Mouse (Mus musculus): ENCODE measurements around the gene Tnfrsf25. TPM values are rescaled to one million over a fixed set of nuclear protein-coding genes. Genes with fewer than 3 reads are reported as not detected.

The Tnfrsf25 gene
- total and polyA plus RNA-seq, 2 experiments from 2014 or later, result 0.19 to 1.4 TPM

DNA sequence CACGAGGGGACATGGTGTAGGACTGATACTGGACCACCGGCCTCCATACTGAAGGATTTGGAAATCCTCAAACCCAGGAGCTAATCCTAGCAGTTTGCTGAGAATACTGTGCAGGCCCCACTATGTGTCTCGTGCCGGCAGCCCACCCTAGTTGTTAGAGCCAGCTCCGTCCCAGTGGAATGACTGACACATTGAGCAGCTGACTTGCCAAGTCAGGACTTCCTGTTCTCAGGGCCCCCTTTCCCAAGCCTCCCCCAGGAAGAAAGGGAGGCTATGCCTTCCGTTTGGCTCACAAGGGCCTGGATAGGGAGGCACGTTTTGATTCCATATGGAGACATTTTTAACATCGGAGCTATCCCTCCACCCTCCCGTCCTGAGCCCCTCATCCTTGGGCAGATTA is 25.5 kb upstream of the Tnfrsf25 start:
- DNase-seq (no peak), ATAC-seq (no peak)
- no peak overlapping the region for H3K4me3 ChIP-seq (ENCODE audit: low read depth, low read length)
- H3K36me3 ChIP-seq (ENCODE audit: insufficient read depth), result no peaks in the 10 kb centered on the region; the same call in 1 of the 2 replicates
- no peaks in the 10 kb centered on the region for H3K27me3 ChIP-seq (ENCODE audit: insufficient read depth, low read length)
- no peak overlapping the region for H3K4me2 ChIP-seq (ENCODE audit: low read depth)
- H3K27ac ChIP-seq (ENCODE audit: low read depth, low read length), result no peak overlapping the region
- H3K9ac ChIP-seq, result no peak overlapping the region
- H3K9me3 ChIP-seq (ENCODE audit: low read length), result no peaks in the 10 kb centered on the region
- 81% methylated on average over 9 of the region's 9 CpGs for WGBS
- H3K4me1 ChIP-seq (ENCODE audit: insufficient read depth), result peaks cover 12% of the 10 kb centered on the region
- no peak for TF ChIP-seq CTCF (IDR thresholded peaks at IDR 0.05; ENCODE audit: low read depth)

GRCm38 (mm10) chr4:152092751-152093293 is 22.9 kb upstream of the Tnfrsf25 start:
- TF ChIP-seq CTCF (IDR thresholded peaks at IDR 0.05; ENCODE audit: low read depth), result no peak
- no peaks in the 10 kb centered on the region; the same call in 1 of the 2 replicates for H3K36me3 ChIP-seq (ENCODE audit: insufficient read depth)
- H3K9me3 ChIP-seq (ENCODE audit: low read length), result no peaks in the 10 kb centered on the region
- no peak for DNase-seq
- H3K9ac ChIP-seq, result no peak overlapping the region
- no peak overlapping the region for H3K4me2 ChIP-seq (ENCODE audit: low read depth)
- H3K4me3 ChIP-seq (ENCODE audit: low read depth, low read length), result no peak overlapping the region
- no peak overlapping the region for H3K27ac ChIP-seq (ENCODE audit: low read depth, low read length)
- H3K27me3 ChIP-seq (ENCODE audit: insufficient read depth, low read length), result no peaks in the 10 kb centered on the region
- peaks cover 4% of the 10 kb centered on the region for H3K4me1 ChIP-seq (ENCODE audit: insufficient read depth)
- WGBS, result 49% methylated on average over 8 of the region's 8 CpGs
- no peak for ATAC-seq

DNA sequence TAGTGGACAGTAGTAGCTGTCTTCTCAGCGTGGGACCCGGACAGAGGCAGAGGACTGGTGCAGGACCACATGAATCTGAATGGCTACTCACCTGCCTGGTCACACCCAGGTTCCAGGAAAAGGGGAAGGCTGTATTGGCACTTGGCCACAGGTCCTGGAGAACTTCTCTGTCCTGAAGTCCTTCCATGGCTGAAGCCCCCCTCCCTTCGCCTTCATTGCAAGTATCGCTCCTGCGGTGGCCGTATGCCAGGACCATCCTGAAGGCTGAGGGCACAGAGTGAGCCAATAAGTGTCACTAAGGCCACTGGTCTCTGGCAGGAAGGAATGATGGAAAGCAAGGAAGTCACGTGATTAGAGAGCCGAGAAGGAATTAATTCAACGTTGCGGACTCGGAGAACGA is 21.5 kb upstream of the Tnfrsf25 start:
- H3K36me3 ChIP-seq (ENCODE audit: insufficient read depth), result no peaks in the 10 kb centered on the region; the same call in 1 of the 2 replicates
- H3K9me3 ChIP-seq (ENCODE audit: low read length), result no peaks in the 10 kb centered on the region
- no peak for DNase-seq
- no peak for ATAC-seq
- no peak for TF ChIP-seq CTCF (IDR thresholded peaks at IDR 0.05; ENCODE audit: low read depth)
- H3K4me2 ChIP-seq (ENCODE audit: low read depth), result no peak overlapping the region
- no peaks in the 10 kb centered on the region for H3K27me3 ChIP-seq (ENCODE audit: insufficient read depth, low read length)
- WGBS, result 81% methylated on average over 12 of the region's 12 CpGs
- no peak overlapping the region for H3K9ac ChIP-seq
- H3K4me1 ChIP-seq (ENCODE audit: insufficient read depth), result no peaks in the 10 kb centered on the region
- H3K27ac ChIP-seq (ENCODE audit: low read depth, low read length), result no peak overlapping the region
- no peak overlapping the region for H3K4me3 ChIP-seq (ENCODE audit: low read depth, low read length)

GRCm38 (mm10) chr4:152095937-152096910 is 19.5 kb upstream of the Tnfrsf25 start:
- WGBS, result 23% methylated on average over 27 of the region's 27 CpGs

GRCm38 (mm10) chr4:152096927-152097326 is 18.8 kb upstream of the Tnfrsf25 start:
- no peak for TF ChIP-seq CTCF (IDR thresholded peaks at IDR 0.05; ENCODE audit: low read depth)
- no peak for DNase-seq
- Histone ChIP-seq H3K27ac (ENCODE audit: low read depth, low read length) (no peak overlapping the region), H3K4me3 (ENCODE audit: low read depth, low read length) (0 out of 2 replicates have a peak overlapping the region, but pooled peaks have one; percentile 5), H3K4me1 (ENCODE audit: insufficient read depth) (no peaks in the 10 kb centered on the region), H3K9me3 (ENCODE audit: low read length) (no peaks in the 10 kb centered on the region), H3K9ac (no peak overlapping the region), H3K36me3 (ENCODE audit: insufficient read depth) (no peaks in the 10 kb centered on the region), H3K27me3 (ENCODE audit: insufficient read depth, low read length) (no peaks in the 10 kb centered on the region), H3K4me2 (ENCODE audit: low read depth) (no peak overlapping the region)
- WGBS, result 40% methylated on average over 6 of the region's 6 CpGs
- ATAC-seq, result no peak; the same call in 1 of the 2 replicates

More at GRCm38 (mm10) chr4:152095937-152096910, 19.5 kb upstream of the Tnfrsf25 start:
- Histone ChIP-seq H3K9me3 (ENCODE audit: low read length) (no peaks in the 10 kb centered on the region), H3K36me3 (ENCODE audit: insufficient read depth) (no peaks in the 10 kb centered on the region), H3K4me1 (ENCODE audit: insufficient read depth) (no peaks in the 10 kb centered on the region), H3K4me3 (ENCODE audit: low read depth, low read length) (no peak overlapping the region), H3K9ac (no peak overlapping the region), H3K27ac (ENCODE audit: low read depth, low read length) (no peak overlapping the region), H3K4me2 (ENCODE audit: low read depth) (no peak overlapping the region), H3K27me3 (ENCODE audit: insufficient read depth, low read length) (no peaks in the 10 kb centered on the region)
- TF ChIP-seq CTCF (IDR thresholded peaks at IDR 0.05; ENCODE audit: low read depth), result peak; percentile 69
- no peak; the same call in 1 of the 2 replicates for ATAC-seq
- no peak for DNase-seq

DNA sequence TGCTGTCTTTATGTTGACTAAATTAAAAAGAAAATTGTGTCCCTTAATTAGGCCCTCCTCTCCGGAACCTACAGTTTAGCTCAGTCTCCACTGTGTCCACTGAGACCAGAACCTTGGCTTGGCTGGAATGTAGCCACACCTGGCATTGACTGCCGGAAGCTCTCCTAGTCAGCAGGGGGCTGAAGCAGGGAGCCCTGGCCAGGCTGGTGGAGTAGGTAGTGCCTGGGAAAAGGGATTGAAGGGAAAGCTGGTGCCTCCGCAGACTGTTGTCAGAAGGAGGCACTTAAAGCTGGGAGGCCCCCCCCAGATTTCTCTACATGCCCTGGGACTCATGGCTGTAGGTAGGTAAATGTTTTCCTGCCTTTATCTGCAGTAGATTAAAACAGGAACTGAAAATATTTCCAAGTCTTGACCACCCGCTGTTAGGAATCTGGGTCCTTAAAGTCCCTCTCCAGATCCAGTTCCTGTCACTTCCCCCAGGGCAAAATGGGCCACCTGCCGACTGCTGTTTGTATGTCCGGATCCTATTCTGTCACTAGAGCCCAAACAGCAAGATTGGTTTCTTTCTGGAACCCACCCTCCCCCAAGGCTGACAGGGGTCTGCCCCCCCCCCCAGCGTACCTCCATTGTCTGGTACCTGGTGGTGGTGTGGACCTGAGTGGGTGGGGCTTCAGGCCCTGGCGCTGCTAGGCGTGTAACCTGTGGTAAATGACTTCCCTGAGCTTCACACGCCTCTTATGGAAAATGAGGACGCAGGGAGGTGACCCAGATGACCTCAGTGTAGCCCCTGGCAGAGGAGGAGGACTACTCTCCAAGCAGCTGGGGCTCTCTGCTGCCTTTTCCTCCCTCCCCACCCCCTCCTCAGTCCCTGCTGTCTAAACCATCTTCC is 17.6 kb upstream of the Tnfrsf25 start:
- Histone ChIP-seq H3K27me3 (ENCODE audit: insufficient read depth, low read length) (no peaks in the 10 kb centered on the region), H3K4me1 (ENCODE audit: insufficient read depth) (no peaks in the 10 kb centered on the region), H3K27ac (ENCODE audit: low read depth, low read length) (no peak overlapping the region; the same call in 1 of the 2 replicates), H3K36me3 (ENCODE audit: insufficient read depth) (peaks cover 2% of the 10 kb centered on the region; the same call in 1 of the 2 replicates), H3K4me2 (ENCODE audit: low read depth) (no peak overlapping the region), H3K4me3 (ENCODE audit: low read depth, low read length) (no peak overlapping the region), H3K9ac (no peak overlapping the region), H3K9me3 (ENCODE audit: low read length) (no peaks in the 10 kb centered on the region)
- 25% methylated on average over 11 of the region's 11 CpGs for WGBS
- ATAC-seq (no peak), DNase-seq (no peak)
- no peak for TF ChIP-seq CTCF (IDR thresholded peaks at IDR 0.05; ENCODE audit: low read depth)

Measured in forebrain, postnatal 0 days (tissue).